Mouse (Mus musculus): ENCODE measurements around the gene Cit.

The Cit gene

DNA sequence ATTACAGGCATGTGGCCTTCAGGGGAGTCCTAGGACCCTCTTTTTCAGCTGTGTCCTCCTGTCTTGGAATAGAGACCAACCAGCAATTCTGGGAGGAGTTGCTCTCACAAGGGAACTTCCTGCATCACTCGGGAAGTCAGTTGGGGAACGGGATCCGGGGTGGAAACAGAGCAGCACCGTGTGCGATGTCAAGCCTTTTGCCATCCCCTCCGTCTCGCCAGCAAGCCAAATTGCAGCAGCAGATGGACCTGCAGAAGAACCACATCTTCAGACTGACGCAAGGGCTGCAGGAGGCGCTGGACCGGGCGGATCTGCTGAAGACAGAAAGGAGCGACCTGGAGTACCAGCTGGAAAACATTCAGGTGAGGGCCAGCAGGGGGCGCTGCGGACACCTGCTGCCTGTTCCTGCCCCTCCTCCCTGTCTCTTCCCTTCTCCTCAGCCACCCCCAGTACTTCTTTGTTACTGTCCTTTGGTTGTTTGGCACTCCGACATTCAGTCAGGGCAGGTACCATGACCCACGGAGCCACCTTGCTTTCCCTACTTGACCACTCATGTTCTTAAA is 134.1 kb downstream of the Cit start:
- DNase-seq (ENCODE audit: low read depth, low spot score): peak; percentile 32
- no peaks in the 10 kb centered on the region for H3K27me3 ChIP-seq (ENCODE audit: control insufficient read depth, insufficient read depth, low read length, poor library complexity, severe bottlenecking)
- H3K36me3 ChIP-seq (ENCODE audit: control insufficient read depth, insufficient read depth, low read length, poor library complexity, severe bottlenecking): no peaks in the 10 kb centered on the region

GRCm38 (mm10) chr5:115980537-115980936 is 135.5 kb downstream of the Cit start:
- Histone ChIP-seq H3K27me3 (ENCODE audit: control insufficient read depth, insufficient read depth, low read length, poor library complexity, severe bottlenecking) (no peaks in the 10 kb centered on the region), H3K36me3 (ENCODE audit: control insufficient read depth, insufficient read depth, low read length, poor library complexity, severe bottlenecking) (no peaks in the 10 kb centered on the region)
- DNase-seq (ENCODE audit: low read depth, low spot score): no peak

DNA sequence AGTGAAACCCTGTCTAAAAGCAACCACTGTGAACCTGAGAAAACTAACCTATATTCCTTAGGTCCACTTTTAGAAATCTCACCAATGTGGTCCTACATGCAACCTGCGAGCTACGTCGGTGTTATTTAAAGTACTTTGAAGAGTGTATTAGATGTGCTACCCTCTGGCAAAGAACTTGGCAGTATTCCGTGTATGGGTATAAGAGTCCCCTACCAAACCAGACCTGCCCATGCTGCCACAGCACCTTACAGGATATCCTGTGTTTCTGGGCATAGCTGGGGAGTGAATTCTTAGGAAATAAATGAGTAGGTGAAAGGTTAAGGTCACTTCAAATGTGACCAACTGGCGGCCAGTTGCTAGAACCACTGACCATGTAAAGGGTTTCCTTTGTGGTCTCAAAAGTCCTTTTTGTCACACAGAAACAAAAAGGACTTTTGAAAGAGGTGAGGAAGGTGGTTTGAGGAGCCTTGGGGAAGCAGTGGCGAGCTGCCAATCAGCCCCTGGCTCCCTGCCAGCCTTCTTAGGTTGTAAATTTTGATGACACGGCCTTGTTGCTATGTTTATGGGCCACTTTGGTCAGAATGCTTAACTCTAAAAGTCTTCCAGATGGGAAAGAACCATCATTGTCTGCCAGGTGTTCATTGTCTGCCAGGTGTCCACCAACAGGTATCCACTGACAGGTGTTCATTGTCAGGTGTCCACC is 137.7 kb downstream of the Cit start:
- Histone ChIP-seq H3K36me3 (ENCODE audit: control insufficient read depth, insufficient read depth, low read length, poor library complexity, severe bottlenecking) (no peaks in the 10 kb centered on the region), H3K27me3 (ENCODE audit: control insufficient read depth, insufficient read depth, low read length, poor library complexity, severe bottlenecking) (no peaks in the 10 kb centered on the region)
- DNase-seq (ENCODE audit: low read depth, low spot score): no peak

DNA sequence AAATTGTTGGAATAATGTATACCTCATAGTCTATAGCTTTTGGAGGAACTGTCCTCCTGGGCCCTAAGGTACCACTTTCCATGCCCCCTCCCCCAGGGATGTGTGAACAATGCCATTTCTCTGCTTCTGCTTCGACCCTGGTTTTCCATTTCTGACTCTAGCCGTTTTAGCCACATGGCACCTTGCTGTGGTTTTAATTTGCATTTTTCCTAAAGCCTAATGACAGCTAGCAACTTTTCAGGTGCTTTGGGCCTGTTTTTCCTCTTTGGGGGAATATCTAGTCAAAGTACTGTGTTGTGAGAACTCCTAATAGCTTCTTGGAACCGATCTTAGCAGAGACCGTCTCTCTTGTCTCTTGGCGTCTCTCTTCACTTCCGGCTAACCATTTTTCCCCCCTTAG is 139.3 kb downstream of the Cit start:
- no peaks in the 10 kb centered on the region for H3K27me3 ChIP-seq (ENCODE audit: control insufficient read depth, insufficient read depth, low read length, poor library complexity, severe bottlenecking)
- no peaks in the 10 kb centered on the region for H3K36me3 ChIP-seq (ENCODE audit: control insufficient read depth, insufficient read depth, low read length, poor library complexity, severe bottlenecking)
- DNase-seq (ENCODE audit: low read depth, low spot score): no peak

DNA sequence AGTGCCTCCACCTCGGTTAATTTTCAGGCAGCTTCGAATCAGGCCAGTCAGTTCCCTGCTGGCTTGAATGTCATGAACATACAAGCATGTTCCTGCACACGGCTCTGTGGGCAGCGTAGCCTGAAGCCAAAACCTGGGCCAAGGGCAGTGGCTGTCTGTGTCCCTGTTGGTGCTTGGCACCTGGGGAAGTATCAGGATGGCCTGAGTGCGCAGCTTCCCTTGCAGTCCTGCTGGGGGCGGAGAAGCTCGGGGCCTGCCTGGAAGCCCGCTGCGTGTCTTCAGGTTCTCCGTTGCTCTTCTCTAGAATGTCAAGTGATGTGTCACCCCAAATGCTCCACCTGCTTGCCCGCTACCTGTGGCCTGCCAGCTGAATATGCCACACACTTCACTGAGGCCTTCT is 140.0 kb downstream of the Cit start:
- H3K27me3 ChIP-seq (ENCODE audit: control insufficient read depth, insufficient read depth, low read length, poor library complexity, severe bottlenecking): no peaks in the 10 kb centered on the region
- no peak for DNase-seq (ENCODE audit: low read depth, low spot score)
- H3K36me3 ChIP-seq (ENCODE audit: control insufficient read depth, insufficient read depth, low read length, poor library complexity, severe bottlenecking): no peaks in the 10 kb centered on the region

- H3K36me3 ChIP-seq (ENCODE audit: control insufficient read depth, insufficient read depth, low read length, poor library complexity, severe bottlenecking): no peaks in the 10 kb centered on the region
- no peaks in the 10 kb centered on the region for H3K27me3 ChIP-seq (ENCODE audit: control insufficient read depth, insufficient read depth, low read length, poor library complexity, severe bottlenecking)
- DNase-seq (ENCODE audit: low read depth, low spot score): no peak
Observed at GRCm38 (mm10) chr5:115987284-115987683, 142.2 kb downstream of the Cit start.

- no peak for DNase-seq (ENCODE audit: low read depth, low spot score)
- Histone ChIP-seq H3K36me3 (ENCODE audit: control insufficient read depth, insufficient read depth, low read length, poor library complexity, severe bottlenecking) (no peaks in the 10 kb centered on the region), H3K27me3 (ENCODE audit: control insufficient read depth, insufficient read depth, low read length, poor library complexity, severe bottlenecking) (no peaks in the 10 kb centered on the region)
Observed at GRCm38 (mm10) chr5:115991717-115992116, 146.6 kb downstream of the Cit start.

- H3K27me3 ChIP-seq (ENCODE audit: control insufficient read depth, insufficient read depth, low read length, poor library complexity, severe bottlenecking): no peaks in the 10 kb centered on the region
- DNase-seq (ENCODE audit: low read depth, low spot score): no peak
- H3K36me3 ChIP-seq (ENCODE audit: control insufficient read depth, insufficient read depth, low read length, poor library complexity, severe bottlenecking): no peaks in the 10 kb centered on the region
Observed at GRCm38 (mm10) chr5:115994101-115994500, 149.0 kb downstream of the Cit start.

- H3K36me3 ChIP-seq (ENCODE audit: control insufficient read depth, insufficient read depth, low read length, poor library complexity, severe bottlenecking): no peaks in the 10 kb centered on the region
Observed at GRCm38 (mm10) chr5:115997376-115997775, 152.3 kb downstream of the Cit start.

GRCm38 (mm10) chr5:116003154-116003553 is 158.1 kb downstream of the Cit start:
- DNase-seq (ENCODE audit: low read depth, low spot score): no peak
- H3K36me3 ChIP-seq (ENCODE audit: control insufficient read depth, insufficient read depth, low read length, poor library complexity, severe bottlenecking): no peaks in the 10 kb centered on the region

More at GRCm38 (mm10) chr5:115997376-115997775, 152.3 kb downstream of the Cit start:
- H3K27me3 ChIP-seq (ENCODE audit: control insufficient read depth, insufficient read depth, low read length, poor library complexity, severe bottlenecking): no peaks in the 10 kb centered on the region
- DNase-seq (ENCODE audit: low read depth, low spot score): no peak

DNA sequence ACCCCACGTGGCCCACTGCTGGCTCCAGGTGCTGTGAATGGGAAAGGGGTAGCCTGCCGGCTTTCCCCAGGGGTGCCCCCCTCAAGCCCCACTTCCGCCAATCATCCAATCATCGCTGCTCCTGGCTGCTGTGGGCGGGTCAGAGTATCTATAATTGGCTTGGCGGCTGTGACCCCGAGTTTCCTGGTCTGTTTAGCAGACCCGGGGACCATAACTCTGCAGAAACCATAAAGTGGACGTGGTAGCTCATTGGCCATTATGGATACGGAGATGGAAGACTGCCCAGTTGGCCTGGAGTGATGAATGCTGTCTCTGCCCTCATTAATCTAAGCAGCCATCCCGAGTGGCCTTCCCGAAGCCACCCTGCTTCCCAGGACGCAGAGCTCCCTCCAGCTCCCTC is 158.7 kb downstream of the Cit start:
- DNase-seq (ENCODE audit: low read depth, low spot score): no peak
- Histone ChIP-seq H3K36me3 (ENCODE audit: control insufficient read depth, insufficient read depth, low read length, poor library complexity, severe bottlenecking) (no peaks in the 10 kb centered on the region), H3K27me3 (ENCODE audit: control insufficient read depth, insufficient read depth, low read length, poor library complexity, severe bottlenecking) (no peaks in the 10 kb centered on the region)

More at GRCm38 (mm10) chr5:116003154-116003553, 158.1 kb downstream of the Cit start:
- no peaks in the 10 kb centered on the region for H3K27me3 ChIP-seq (ENCODE audit: control insufficient read depth, insufficient read depth, low read length, poor library complexity, severe bottlenecking)

GRCm38 (mm10) chr5:116004271-116004670 is 159.2 kb downstream of the Cit start:
- no peaks in the 10 kb centered on the region for H3K36me3 ChIP-seq (ENCODE audit: control insufficient read depth, insufficient read depth, low read length, poor library complexity, severe bottlenecking)
- no peak for DNase-seq (ENCODE audit: low read depth, low spot score)
- no peaks in the 10 kb centered on the region for H3K27me3 ChIP-seq (ENCODE audit: control insufficient read depth, insufficient read depth, low read length, poor library complexity, severe bottlenecking)

- no peaks in the 10 kb centered on the region for H3K27me3 ChIP-seq (ENCODE audit: control insufficient read depth, insufficient read depth, low read length, poor library complexity, severe bottlenecking)
Observed at GRCm38 (mm10) chr5:116006324-116007099, 161.4 kb downstream of the Cit start.

GRCm38 (mm10) chr5:116007723-116008122 is 162.6 kb downstream of the Cit start:
- no peaks in the 10 kb centered on the region for H3K27me3 ChIP-seq (ENCODE audit: control insufficient read depth, insufficient read depth, low read length, poor library complexity, severe bottlenecking)
- no peak for DNase-seq (ENCODE audit: low read depth, low spot score)
- no peaks in the 10 kb centered on the region for H3K36me3 ChIP-seq (ENCODE audit: control insufficient read depth, insufficient read depth, low read length, poor library complexity, severe bottlenecking)

More at GRCm38 (mm10) chr5:116006324-116007099, 161.4 kb downstream of the Cit start:
- no peak for DNase-seq (ENCODE audit: low read depth, low spot score)
- H3K36me3 ChIP-seq (ENCODE audit: control insufficient read depth, insufficient read depth, low read length, poor library complexity, severe bottlenecking): no peaks in the 10 kb centered on the region
